Mouse (Mus musculus) kidney, embryonic 14.5 days (tissue): Measurements from ENCODE around the gene Naxd. TPM values are rescaled to one million over a fixed set of nuclear protein-coding genes. Genes with fewer than 3 reads are reported as not detected.
"Not testable (repeated sequence)": the region's sequence is repeated elsewhere in the genome, so short reads cannot be mapped to it uniquely, and the experiment has no call there.

ENCODE experiments used
- ATAC-seq: fragments of 200-750 bp; cut with Nextera tagmentation; 2 replicates; pipeline ENCODE4 v1.8.0; 2017; ENCODE audit warnings: moderate number of reproducible peaks, mild to moderate bottlenecking, moderate TSS enrichment, moderate library complexity; ENCODE audit not compliant: low FRiP score, low TSS enrichment
- H3K27ac ChIP-seq: fragments of 300-500 bp; sonication (generic); 2 replicates; pipeline ENCODE4 v1.5.1; 2014; ENCODE audit warnings: low read depth, mild to moderate bottlenecking, low read length, moderate library complexity, mixed read lengths
- H3K27me3 ChIP-seq: fragments of 300-500 bp; sonication (generic); 2 replicates; pipeline ENCODE4 v1.6.1; 2014; ENCODE audit warnings: mild to moderate bottlenecking, low read length; ENCODE audit not compliant: control insufficient read depth, insufficient read depth
- H3K36me3 ChIP-seq: fragments of 300-500 bp; sonication (generic); 2 replicates; pipeline ENCODE4 v1.6.1; 2014; ENCODE audit warnings: low read length, mixed read lengths; ENCODE audit not compliant: control insufficient read depth, insufficient read depth
- H3K4me1 ChIP-seq: fragments of 300-500 bp; sonication (generic); 2 replicates; pipeline ENCODE4 v1.6.1; 2014; ENCODE audit warnings: low read length, mixed read lengths; ENCODE audit not compliant: control insufficient read depth, insufficient read depth
- H3K4me2 ChIP-seq: fragments of 300-500 bp; sonication (generic); replicated peaks from 2 replicates; pipeline ENCODE4 v1.6.1; 2014; ENCODE audit warnings: low read depth, mild to moderate bottlenecking, low read length
- H3K4me3 ChIP-seq: fragments of 300-500 bp; sonication (generic); 2 replicates; pipeline ENCODE4 v1.5.1; 2014; ENCODE audit warnings: mild to moderate bottlenecking, low read length
- H3K9ac ChIP-seq: fragments of 300-500 bp; sonication (generic); 2 replicates; pipeline ENCODE4 v1.6.1; 2014; ENCODE audit warnings: low read depth, mild to moderate bottlenecking, low read length, moderate library complexity
- H3K9me3 ChIP-seq: fragments of 300-500 bp; sonication (generic); 2 replicates; pipeline ENCODE4 v1.6.1; 2016; ENCODE audit warnings: low read length; ENCODE audit not compliant: control insufficient read depth
- WGBS: fragments of 180-500 bp; shearing (Covaris S2); extraction: QIAGEN DNeasy Blood & Tissue Kit; methylation state at CpG from one replicate; pipeline ENCODE4 v1.1.7; 2014; 5-methylcytosine and 5-hydroxymethylcytosine counted together
- polyA plus RNA-seq: library from polyadenylated mRNA; unstranded; fragments of >200 nt; fragmentation: Nextera tagmentation; extraction: Ambion mirVana; gene quantifications from 2 replicates; pipeline ENCODE4 v1.2.1, GENCODE M21; 2014

Naxd gene
- polyA plus RNA-seq, 1 experiment from 2014 or later, result 116 TPM

DNA sequence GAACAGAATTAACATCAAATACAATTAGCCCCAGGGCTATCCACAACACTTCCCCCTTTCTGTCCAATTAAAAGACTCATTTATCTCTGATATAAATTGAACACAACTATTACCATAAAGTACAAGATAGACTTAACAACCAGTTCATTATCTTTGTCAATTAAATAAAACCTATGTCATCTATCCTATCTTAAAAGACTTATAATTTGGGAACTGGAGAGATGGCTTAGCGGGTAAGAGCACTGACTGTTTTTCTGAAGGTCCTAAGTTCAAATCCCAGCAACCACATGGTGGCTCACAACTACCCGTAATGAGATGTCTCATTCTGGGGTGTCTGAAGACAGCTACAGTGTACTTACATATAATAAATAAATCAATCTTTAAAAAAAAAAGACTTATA lies 5.0 kb upstream of the Naxd start:
- ATAC-seq, H3K4me1 ChIP-seq, H3K27ac ChIP-seq, H3K36me3 ChIP-seq, H3K9me3 ChIP-seq, H3K9ac ChIP-seq, H3K4me3 ChIP-seq, H3K4me2 ChIP-seq, H3K27me3 ChIP-seq: not testable (repeated sequence)
- 88% methylated on average over 2 of the region's 2 CpGs for WGBS

- Histone ChIP-seq H3K4me2 (peak overlapping the region; percentile 54), H3K27ac (no peak overlapping the region)
- 79% methylated on average over 12 of the region's 12 CpGs for WGBS
Measured at GRCm38 (mm10) chr8:11498281-11498680, 975 bp downstream of the Naxd start.

DNA sequence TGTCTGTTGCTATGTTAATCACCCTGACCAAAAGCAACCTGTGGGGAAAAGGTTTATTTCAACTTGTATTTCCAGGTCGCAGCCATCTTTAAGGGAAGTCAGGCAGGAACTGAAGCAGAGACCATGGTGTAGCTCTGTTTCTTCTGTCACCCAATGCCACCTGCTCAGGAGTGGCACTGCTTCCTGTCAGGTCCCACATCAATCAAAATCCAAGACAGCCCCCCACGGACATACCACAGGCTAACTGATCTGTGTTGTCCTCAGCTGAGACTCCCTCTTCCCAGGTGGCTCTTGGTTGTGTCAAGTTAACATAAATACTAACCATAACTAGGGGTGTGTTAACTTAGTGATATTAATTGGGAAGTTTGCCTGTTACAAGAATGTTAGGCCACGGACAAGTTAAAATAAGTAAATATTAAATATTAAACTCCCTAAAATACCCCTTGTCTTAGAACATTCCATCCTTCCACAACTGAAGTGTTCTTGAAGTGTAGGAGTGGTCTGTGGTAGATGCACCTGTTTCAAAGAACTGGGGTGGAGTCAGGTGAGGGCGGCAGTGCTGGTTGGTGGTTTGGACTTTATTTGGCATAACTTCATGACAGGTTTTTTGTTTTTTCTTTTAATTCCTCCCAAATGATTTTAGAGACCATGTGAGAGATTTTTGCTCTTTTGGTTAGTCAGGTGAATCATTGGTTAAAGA lies 1.6 kb downstream of the Naxd start:
- H3K36me3 ChIP-seq, result peaks cover 11% of the 10 kb centered on the region
- H3K27me3 ChIP-seq, result no peaks in the 10 kb centered on the region
- ATAC-seq, result no peak
- H3K4me2 ChIP-seq, result no peak overlapping the region
- peak overlapping the region; percentile 77; the same call in 1 of the 2 replicates for H3K4me3 ChIP-seq
- peaks cover 6% of the 10 kb centered on the region for H3K4me1 ChIP-seq
- H3K9ac ChIP-seq, result no peak overlapping the region
- no peaks in the 10 kb centered on the region for H3K9me3 ChIP-seq
- whole genome bisulfite sequencing, result 90% methylated on average over 4 of the region's 4 CpGs
- no peak overlapping the region for H3K27ac ChIP-seq

More at GRCm38 (mm10) chr8:11498281-11498680, 975 bp downstream of the Naxd start:
- H3K27me3 ChIP-seq, result no peaks in the 10 kb centered on the region
- H3K4me1 ChIP-seq, result peaks cover 6% of the 10 kb centered on the region
- peak overlapping the region; percentile 77 for H3K4me3 ChIP-seq
- H3K9me3 ChIP-seq, result no peaks in the 10 kb centered on the region
- ATAC-seq, result no peak
- H3K9ac ChIP-seq, result no peak overlapping the region; the same call in 1 of the 2 replicates
- H3K36me3 ChIP-seq, result peaks cover 5% of the 10 kb centered on the region

DNA sequence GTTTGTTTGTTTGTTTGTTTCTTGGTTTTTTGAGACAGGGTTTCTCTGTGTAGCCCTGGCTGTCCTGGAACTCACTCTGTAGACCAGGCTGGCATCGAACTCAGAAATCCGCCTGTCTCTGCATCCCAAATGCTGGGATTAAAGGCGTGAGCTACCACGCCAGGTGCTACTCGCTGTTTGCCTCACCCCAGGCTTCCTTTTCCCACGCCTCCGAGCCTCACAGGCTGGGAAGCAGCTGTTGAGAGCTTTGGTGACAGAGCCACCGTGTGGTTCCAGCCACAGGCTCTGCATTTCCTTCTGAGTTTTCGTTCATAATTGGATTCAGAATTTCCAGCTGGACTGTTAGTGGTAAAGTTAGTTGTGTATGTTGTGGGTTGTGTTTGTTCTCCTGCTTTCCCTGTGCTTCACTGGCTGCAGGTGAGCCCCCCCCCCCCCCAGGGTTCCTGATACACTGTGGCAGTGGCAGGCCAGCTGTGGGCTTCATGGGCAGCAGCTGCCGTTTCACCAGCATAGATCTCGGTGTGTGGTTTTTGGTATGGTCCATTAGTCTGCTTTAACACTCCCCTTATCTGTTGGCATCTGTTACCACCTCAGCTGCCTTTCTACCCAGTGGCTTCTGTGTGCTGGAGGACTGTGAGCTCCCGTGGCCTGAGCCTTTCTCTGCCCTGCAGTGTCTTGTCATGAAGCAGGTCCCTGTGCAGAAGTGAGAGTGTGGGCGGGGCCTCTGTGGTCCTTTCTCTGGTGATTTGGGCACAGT lies 6.3 kb downstream of the Naxd start:
- H3K36me3 ChIP-seq, result peaks cover 53% of the 10 kb centered on the region
- no peak overlapping the region for H3K4me2 ChIP-seq
- WGBS, result 87% methylated on average over 13 of the region's 13 CpGs
- no peaks in the 10 kb centered on the region for H3K27me3 ChIP-seq
- peaks cover under 1% of the 10 kb centered on the region; the same call in 1 of the 2 replicates for H3K4me1 ChIP-seq
- H3K9ac ChIP-seq, result no peak overlapping the region
- H3K4me3 ChIP-seq, result no peak overlapping the region
- no peak for ATAC-seq
- no peaks in the 10 kb centered on the region for H3K9me3 ChIP-seq
- H3K27ac ChIP-seq, result no peak overlapping the region

DNA sequence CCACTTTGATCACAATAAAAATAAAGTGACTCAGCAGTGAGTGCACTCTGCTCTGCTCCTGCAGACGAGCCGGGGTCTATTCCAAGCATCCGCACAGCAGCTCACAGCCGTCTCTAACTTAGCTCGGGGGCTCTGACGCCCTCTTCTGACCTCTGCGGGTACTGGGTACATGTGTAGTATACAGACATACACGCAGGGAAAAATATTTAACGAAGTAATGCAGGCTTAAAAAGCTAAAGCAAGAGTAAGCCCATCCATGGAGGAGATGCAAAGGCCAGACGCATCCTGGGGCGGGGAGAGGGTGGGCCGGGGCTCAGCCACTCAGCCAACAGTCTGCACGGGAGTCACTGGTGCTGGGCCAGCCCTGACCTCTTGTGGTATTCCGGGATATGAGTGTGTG lies 8.8 kb downstream of the Naxd start:
- Histone ChIP-seq H3K9ac (no peak overlapping the region), H3K4me1 (no peaks in the 10 kb centered on the region), H3K4me2 (no peak overlapping the region), H3K36me3 (peaks cover 77% of the 10 kb centered on the region), H3K27me3 (no peaks in the 10 kb centered on the region), H3K9me3 (no peaks in the 10 kb centered on the region), H3K4me3 (no peak overlapping the region), H3K27ac (no peak overlapping the region)
- WGBS, result 86% methylated on average over 14 of the region's 14 CpGs
- ATAC-seq, result no peak

DNA sequence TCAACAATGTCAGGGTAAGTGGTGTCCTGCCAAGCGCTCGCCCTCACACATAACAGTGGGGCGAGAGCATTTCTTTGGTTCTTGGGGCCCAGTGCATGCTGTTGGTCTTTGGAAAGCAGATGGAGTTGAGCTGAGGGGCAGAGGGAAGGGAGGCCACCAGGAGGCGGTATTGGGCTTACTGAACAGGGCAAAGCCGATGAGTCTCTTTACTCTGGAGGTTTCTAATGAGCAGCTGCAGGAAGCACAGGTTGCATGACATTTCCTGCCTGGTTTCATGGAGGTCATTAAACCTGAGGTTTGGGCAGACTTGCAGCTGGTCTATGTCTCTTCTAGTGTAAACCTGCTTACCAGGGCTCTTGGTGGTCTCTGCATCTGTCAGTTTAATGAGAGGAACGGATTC lies 9.5 kb downstream of the Naxd start:
- no peaks in the 10 kb centered on the region for H3K4me1 ChIP-seq
- peaks cover 84% of the 10 kb centered on the region for H3K36me3 ChIP-seq
- 74% methylated on average over 6 of the region's 6 CpGs for WGBS
- no peaks in the 10 kb centered on the region for H3K27me3 ChIP-seq
- H3K9ac ChIP-seq, result no peak overlapping the region
- no peaks in the 10 kb centered on the region for H3K9me3 ChIP-seq
- H3K27ac ChIP-seq, result no peak overlapping the region
- ATAC-seq, result peak; percentile 44; the same call in 1 of the 2 replicates
- no peak overlapping the region for H3K4me3 ChIP-seq
- no peak overlapping the region for H3K4me2 ChIP-seq

DNA sequence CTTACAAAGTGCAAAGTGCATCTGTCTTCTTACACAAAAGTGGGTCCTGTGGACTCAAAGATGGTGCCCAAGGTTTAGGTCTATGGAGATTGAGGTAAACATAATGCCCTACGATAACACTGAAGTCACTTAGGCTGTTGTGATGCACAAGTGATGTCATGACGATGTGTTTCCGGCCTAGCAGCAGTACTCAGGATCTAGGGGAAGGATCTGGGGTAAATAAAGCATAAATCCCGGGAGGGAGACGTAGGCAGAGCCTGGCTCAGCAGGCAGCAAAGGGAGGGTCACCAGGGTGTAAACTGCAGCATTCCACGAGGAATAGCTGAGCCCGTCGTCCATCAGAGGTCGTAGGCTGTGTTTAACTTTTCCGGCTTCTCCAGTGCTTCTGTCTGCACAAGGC lies 11.6 kb downstream of the Naxd start:
- H3K4me2 ChIP-seq, result no peak overlapping the region
- no peaks in the 10 kb centered on the region for H3K27me3 ChIP-seq
- H3K27ac ChIP-seq, result no peak overlapping the region
- peaks cover 94% of the 10 kb centered on the region for H3K36me3 ChIP-seq
- H3K9me3 ChIP-seq, result no peaks in the 10 kb centered on the region
- 80% methylated on average over 10 of the region's 10 CpGs for WGBS
- no peak overlapping the region for H3K9ac ChIP-seq
- no peak overlapping the region for H3K4me3 ChIP-seq
- ATAC-seq, result no peak
- no peaks in the 10 kb centered on the region for H3K4me1 ChIP-seq

GRCm38 (mm10) chr8:11510971-11511370 lies 13.7 kb downstream of the Naxd start:
- Histone ChIP-seq H3K36me3 (peaks cover 89% of the 10 kb centered on the region), H3K9ac (no peak overlapping the region), H3K9me3 (no peaks in the 10 kb centered on the region), H3K4me1 (no peaks in the 10 kb centered on the region), H3K27me3 (no peaks in the 10 kb centered on the region), H3K4me3 (no peak overlapping the region), H3K4me2 (no peak overlapping the region), H3K27ac (no peak overlapping the region)
- no peak for ATAC-seq
- WGBS, result 90% methylated on average over 5 of the region's 5 CpGs

- 97% methylated on average over 9 of the region's 9 CpGs for WGBS
Measured at GRCm38 (mm10) chr8:11512711-11513110, 15.4 kb downstream of the Naxd start.

More at GRCm38 (mm10) chr8:11512711-11513110, 15.4 kb downstream of the Naxd start:
- no peaks in the 10 kb centered on the region for H3K9me3 ChIP-seq
- H3K9ac ChIP-seq, result no peak overlapping the region
- no peak for ATAC-seq
- no peak overlapping the region for H3K4me3 ChIP-seq
- H3K4me1 ChIP-seq, result no peaks in the 10 kb centered on the region
- H3K27ac ChIP-seq, result no peak overlapping the region
- no peak overlapping the region for H3K4me2 ChIP-seq
- H3K27me3 ChIP-seq, result no peaks in the 10 kb centered on the region
- H3K36me3 ChIP-seq, result peaks cover 83% of the 10 kb centered on the region
